Mouse (Mus musculus): Measurements from ENCODE around the gene Cnga2. TPM values are rescaled to one million over a fixed set of nuclear protein-coding genes. Genes with fewer than 3 reads are reported as not detected.
"Not testable (repeated sequence)": the region's sequence is repeated elsewhere in the genome, so short reads cannot be mapped to it uniquely, and the experiment has no call there.

Cnga2 gene
- polyA plus RNA-seq, 1 experiment: not detected

DNA sequence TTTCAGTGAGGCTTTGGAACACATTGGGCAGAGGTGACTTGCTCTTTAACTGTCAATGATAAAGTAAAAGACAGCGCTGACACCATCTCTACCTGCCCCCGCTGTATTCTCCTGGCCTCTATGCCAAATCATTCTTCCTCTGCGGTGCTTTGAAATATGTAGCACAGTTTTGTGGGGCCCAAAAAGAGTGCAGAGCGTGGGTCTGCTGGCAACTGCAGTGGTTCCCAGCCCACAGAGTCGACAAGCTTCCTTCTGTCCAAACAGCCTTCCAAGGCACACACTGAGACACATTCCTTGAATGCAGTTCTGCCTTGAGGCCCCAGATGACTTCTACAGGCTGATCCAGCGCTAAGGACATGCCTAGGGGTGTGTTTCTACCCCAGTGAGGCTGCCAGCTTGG is 22.8 kb upstream of the Cnga2 start:
- H3K4me3 ChIP-seq (ENCODE audit: extremely low read depth, insufficient read depth, insufficient read length): no peak overlapping the region
- 77% methylated on average over 6 of the region's 6 CpGs for WGBS
- no peaks in the 10 kb centered on the region for H3K36me3 ChIP-seq (ENCODE audit: control insufficient read depth, insufficient read depth, low read length)
- TF ChIP-seq CTCF (IDR thresholded peaks at IDR 0.05; ENCODE audit: extremely low read depth, insufficient read depth, insufficient read length, insufficient replicate concordance) (no peak), POLR2A (IDR thresholded peaks at IDR 0.05; ENCODE audit: low read depth, low read length) (no peak)
- no peaks in the 10 kb centered on the region for H3K27me3 ChIP-seq (ENCODE audit: control insufficient read depth, insufficient read depth, low read length)
- H3K27ac ChIP-seq (ENCODE audit: insufficient read depth, low read length): no peak overlapping the region
- no peaks in the 10 kb centered on the region for H3K4me1 ChIP-seq (ENCODE audit: control insufficient read depth, insufficient read depth, insufficient read length)
- no peak for DNase-seq (ENCODE audit: low read depth in 1 of 2, low spot score in 2 of 2)

DNA sequence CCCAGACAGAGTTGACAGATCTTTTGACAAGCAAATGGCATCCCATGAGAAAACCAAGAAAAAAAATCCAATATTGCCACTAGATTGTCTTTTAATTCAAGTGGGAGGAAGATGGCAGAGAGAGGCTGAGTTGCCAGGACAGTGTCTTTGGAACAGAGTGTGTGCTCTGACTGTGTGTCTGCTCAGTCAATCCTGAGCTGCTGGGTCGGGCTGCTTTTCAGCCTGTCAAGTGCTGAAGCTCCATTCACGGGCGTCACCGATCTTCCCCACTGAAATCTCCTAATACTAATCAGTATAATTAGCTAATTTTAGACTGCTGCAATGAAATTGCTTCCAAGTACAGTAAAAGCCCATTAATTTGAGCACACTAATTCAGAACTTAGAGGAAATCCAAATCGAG is 20.3 kb upstream of the Cnga2 start:
- Histone ChIP-seq H3K27me3 (ENCODE audit: control insufficient read depth, insufficient read depth, low read length) (no peaks in the 10 kb centered on the region), H3K36me3 (ENCODE audit: control insufficient read depth, insufficient read depth, low read length) (no peaks in the 10 kb centered on the region), H3K27ac (ENCODE audit: insufficient read depth, low read length) (no peak overlapping the region), H3K4me1 (ENCODE audit: control insufficient read depth, insufficient read depth, insufficient read length) (no peaks in the 10 kb centered on the region), H3K4me3 (ENCODE audit: extremely low read depth, insufficient read depth, insufficient read length) (no peak overlapping the region)
- TF ChIP-seq CTCF (IDR thresholded peaks at IDR 0.05; ENCODE audit: extremely low read depth, insufficient read depth, insufficient read length, insufficient replicate concordance) (no peak), POLR2A (IDR thresholded peaks at IDR 0.05; ENCODE audit: low read depth, low read length) (no peak)
- no peak for DNase-seq (ENCODE audit: low read depth in 1 of 2, low spot score in 2 of 2)
- 81% methylated on average over 5 of the region's 5 CpGs for WGBS

DNA sequence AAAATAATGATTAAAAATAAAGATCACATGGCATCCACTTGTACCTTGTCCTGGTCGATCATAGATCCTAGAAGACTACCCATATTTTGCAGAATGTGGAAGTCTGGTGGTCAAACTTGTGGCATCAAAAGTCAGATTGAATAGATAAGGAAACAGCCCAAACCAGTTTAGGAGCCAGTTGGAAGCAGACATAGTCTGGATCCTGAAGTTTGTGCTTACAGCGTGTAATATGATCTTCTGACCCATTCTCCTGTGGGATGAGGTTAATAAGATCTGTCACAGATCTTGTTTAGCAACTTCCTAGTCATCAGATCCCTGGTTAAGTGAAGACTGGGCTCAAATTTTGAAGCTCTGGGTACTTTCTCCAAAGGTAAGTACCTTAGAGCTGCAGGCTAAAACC is 19.0 kb upstream of the Cnga2 start, which contains the start of gene Fate1:
TSS of gene Fate1 (plus strand) at position 301 of the 400 bp plus-strand sequence.
- no peaks in the 10 kb centered on the region for H3K27me3 ChIP-seq (ENCODE audit: control insufficient read depth, insufficient read depth, low read length)
- DNase-seq (ENCODE audit: low read depth in 1 of 2, low spot score in 2 of 2): no peak
- no peaks in the 10 kb centered on the region for H3K36me3 ChIP-seq (ENCODE audit: control insufficient read depth, insufficient read depth, low read length)
- H3K27ac ChIP-seq (ENCODE audit: insufficient read depth, low read length): no peak within 1 kb of the TSS
- H3K4me3 ChIP-seq (ENCODE audit: extremely low read depth, insufficient read depth, insufficient read length): no peak within 1 kb of the TSS
- WGBS: 76% methylated on average over 2 of the region's 2 CpGs
- TF ChIP-seq CTCF (IDR thresholded peaks at IDR 0.05; ENCODE audit: extremely low read depth, insufficient read depth, insufficient read length, insufficient replicate concordance): no peak
- no peak for TF ChIP-seq POLR2A (IDR thresholded peaks at IDR 0.05; ENCODE audit: low read depth, low read length)
- H3K4me1 ChIP-seq (ENCODE audit: control insufficient read depth, insufficient read depth, insufficient read length): no peaks in the 10 kb centered on the region

DNA sequence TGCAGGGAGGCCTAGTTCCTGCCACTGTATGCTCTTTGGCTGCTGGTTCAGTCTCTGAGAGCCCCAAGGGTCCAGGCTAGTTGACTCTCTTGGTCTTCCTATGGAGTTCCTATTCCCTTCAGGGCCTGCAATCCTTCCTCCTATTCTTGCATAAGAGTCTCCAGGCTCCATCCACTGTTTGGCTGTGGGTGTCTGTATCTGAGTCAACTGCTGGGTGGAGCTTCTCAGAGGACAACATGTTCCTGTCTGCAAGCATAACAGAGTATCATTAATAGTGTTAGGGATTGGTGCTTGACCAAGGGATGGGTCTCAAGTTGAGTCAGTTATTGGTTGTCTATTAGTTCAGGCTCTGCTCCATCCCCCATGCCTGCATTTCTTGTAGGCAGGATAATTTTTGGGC is 14.0 kb upstream of the Cnga2 start:
- H3K4me3 ChIP-seq (ENCODE audit: extremely low read depth, insufficient read depth, insufficient read length); DNase-seq (ENCODE audit: low read depth in 1 of 2, low spot score in 2 of 2); H3K36me3 ChIP-seq (ENCODE audit: control insufficient read depth, insufficient read depth, low read length); H3K27me3 ChIP-seq (ENCODE audit: control insufficient read depth, insufficient read depth, low read length); H3K4me1 ChIP-seq (ENCODE audit: control insufficient read depth, insufficient read depth, insufficient read length); H3K27ac ChIP-seq (ENCODE audit: insufficient read depth, low read length): not testable (repeated sequence)

DNA sequence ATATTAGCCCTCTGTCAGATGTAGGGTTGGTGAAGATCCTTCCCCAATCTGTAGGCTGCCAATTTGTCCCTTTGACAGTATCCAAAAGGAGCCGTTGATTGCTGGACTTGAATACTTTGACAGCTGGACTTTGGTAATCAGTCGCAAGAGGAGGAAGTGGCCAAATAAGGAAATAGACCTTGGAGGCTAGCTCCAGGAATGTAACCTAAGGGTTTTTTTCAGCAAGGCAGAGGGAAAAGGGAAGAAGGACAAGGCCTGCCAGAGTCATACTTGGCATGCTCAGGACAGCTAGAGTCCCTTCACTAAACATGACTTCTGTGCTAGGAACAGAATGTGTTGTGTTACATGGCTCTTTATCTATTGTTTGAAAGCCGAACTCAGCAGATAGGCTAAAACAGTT is 11.2 kb upstream of the Cnga2 start:
- TF ChIP-seq POLR2A (IDR thresholded peaks at IDR 0.05; ENCODE audit: low read depth, low read length) (no peak), CTCF (IDR thresholded peaks at IDR 0.05; ENCODE audit: extremely low read depth, insufficient read depth, insufficient read length, insufficient replicate concordance) (no peak)
- no peak for DNase-seq (ENCODE audit: low read depth in 1 of 2, low spot score in 2 of 2)
- Histone ChIP-seq H3K27me3 (ENCODE audit: control insufficient read depth, insufficient read depth, low read length) (no peaks in the 10 kb centered on the region), H3K4me1 (ENCODE audit: control insufficient read depth, insufficient read depth, insufficient read length) (no peaks in the 10 kb centered on the region), H3K27ac (ENCODE audit: insufficient read depth, low read length) (no peak overlapping the region), H3K4me3 (ENCODE audit: extremely low read depth, insufficient read depth, insufficient read length) (no peak overlapping the region), H3K36me3 (ENCODE audit: control insufficient read depth, insufficient read depth, low read length) (no peaks in the 10 kb centered on the region)
- WGBS: 72% methylated on average over 3 of the region's 3 CpGs

DNA sequence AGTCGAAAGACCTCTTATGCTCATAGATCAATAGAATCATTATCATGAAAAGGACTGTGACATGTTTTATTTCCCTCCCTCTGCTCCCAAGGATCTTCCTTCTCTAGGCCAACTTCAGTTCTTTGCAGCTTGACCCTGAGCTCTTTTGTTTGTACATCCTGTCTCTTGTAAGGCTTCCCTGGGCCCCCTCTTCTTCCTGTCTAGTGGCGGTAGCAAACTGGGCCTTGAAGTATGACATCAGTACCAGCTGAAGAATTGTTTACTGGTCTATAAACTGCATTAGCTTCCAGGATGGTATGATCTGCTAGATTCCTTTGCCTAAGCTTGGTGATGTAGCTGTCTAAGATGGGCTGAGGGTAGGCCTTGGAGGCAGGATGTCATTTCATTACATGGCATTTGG is 10.3 kb upstream of the Cnga2 start:
- H3K27ac ChIP-seq (ENCODE audit: insufficient read depth, low read length): no peak overlapping the region
- no peak for TF ChIP-seq CTCF (IDR thresholded peaks at IDR 0.05; ENCODE audit: extremely low read depth, insufficient read depth, insufficient read length, insufficient replicate concordance)
- no peak for TF ChIP-seq POLR2A (IDR thresholded peaks at IDR 0.05; ENCODE audit: low read depth, low read length)
- no peak for DNase-seq (ENCODE audit: low read depth in 1 of 2, low spot score in 2 of 2)
- H3K4me3 ChIP-seq (ENCODE audit: extremely low read depth, insufficient read depth, insufficient read length): no peak overlapping the region
- H3K36me3 ChIP-seq (ENCODE audit: control insufficient read depth, insufficient read depth, low read length): no peaks in the 10 kb centered on the region
- 76% methylated on average over 2 of the region's 2 CpGs for WGBS
- H3K27me3 ChIP-seq (ENCODE audit: control insufficient read depth, insufficient read depth, low read length): no peaks in the 10 kb centered on the region
- H3K4me1 ChIP-seq (ENCODE audit: control insufficient read depth, insufficient read depth, insufficient read length): no peaks in the 10 kb centered on the region

DNA sequence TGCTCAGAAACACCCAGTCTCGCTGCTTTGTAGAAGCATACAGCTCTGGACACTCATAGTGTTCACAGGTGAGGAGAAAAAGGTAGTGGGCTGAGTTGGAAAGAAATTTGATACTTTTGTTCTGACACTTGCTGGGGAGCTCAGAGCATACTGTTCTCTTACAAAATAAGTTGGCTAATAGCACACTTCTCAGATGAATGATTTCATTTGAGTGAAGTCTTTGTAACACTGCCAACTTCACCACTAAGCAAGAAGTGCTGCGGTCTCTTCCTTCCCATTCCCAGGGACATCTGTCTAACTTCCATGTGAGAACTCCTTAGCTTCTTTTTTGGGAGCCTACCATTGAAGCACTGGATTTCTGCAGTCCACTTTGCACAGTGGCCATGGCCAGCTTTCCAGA is 8.4 kb upstream of the Cnga2 start:
- WGBS: 66% methylated on average over 2 of the region's 2 CpGs
- no peaks in the 10 kb centered on the region for H3K27me3 ChIP-seq (ENCODE audit: control insufficient read depth, insufficient read depth, low read length)

More for the DNA sequence above, 8.4 kb upstream of the Cnga2 start:
- H3K4me1 ChIP-seq (ENCODE audit: control insufficient read depth, insufficient read depth, insufficient read length): no peaks in the 10 kb centered on the region
- TF ChIP-seq POLR2A (IDR thresholded peaks at IDR 0.05; ENCODE audit: low read depth, low read length) (no peak), CTCF (IDR thresholded peaks at IDR 0.05; ENCODE audit: extremely low read depth, insufficient read depth, insufficient read length, insufficient replicate concordance) (no peak)
- H3K4me3 ChIP-seq (ENCODE audit: extremely low read depth, insufficient read depth, insufficient read length): no peak overlapping the region
- H3K36me3 ChIP-seq (ENCODE audit: control insufficient read depth, insufficient read depth, low read length): no peaks in the 10 kb centered on the region
- H3K27ac ChIP-seq (ENCODE audit: insufficient read depth, low read length): no peak overlapping the region
- DNase-seq (ENCODE audit: low read depth in 1 of 2, low spot score in 2 of 2): no peak

All from spleen, adult 2 months (tissue).